In the genomic region with DNA sequence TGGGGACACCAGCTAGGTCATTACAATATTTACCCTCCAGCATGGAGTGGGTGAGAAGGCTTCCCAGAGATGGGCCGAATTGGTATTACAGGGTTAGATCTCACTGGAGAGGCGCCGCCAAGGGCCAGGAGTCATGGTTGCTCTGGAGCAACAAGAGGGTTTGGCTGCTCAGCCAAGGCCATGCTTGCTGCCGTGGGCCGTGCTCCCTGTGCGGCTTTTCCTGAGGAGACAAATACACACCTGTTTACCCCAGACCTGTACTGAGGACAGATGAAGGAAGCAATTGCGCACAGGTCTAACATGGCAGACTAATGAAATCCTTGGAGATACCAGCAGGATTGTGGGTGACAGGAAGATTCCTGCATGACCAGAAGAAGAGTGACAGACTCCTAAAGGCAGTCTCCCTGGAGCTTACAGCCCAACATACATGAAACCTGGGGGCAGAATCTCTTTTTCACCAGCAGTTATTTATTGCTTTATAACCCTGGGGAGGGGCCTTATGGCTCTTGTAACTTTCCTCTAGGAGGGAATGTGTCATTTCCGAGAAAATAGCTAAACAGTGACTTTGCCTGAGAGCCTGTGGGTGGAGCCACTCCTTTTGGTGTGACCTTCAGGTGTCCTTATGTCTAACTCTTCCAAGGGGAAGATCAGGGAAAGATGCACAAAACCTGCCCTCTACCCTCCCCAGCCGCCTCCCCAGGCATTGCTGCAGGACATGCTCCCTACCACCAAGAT, we compare ENCODE assay signal across 41 mouse cellular contexts. TPM values are rescaled to one million over a fixed set of nuclear protein-coding genes. Genes with fewer than 3 reads are reported as not detected.
DNase-seq lines count a peak whose midpoint lies in the region; ATAC-seq lines count a peak whose summit lies in the region.
"Had no signal": no experiment of that assay in that cellular context is flagged by ENCODE, and none has a peak within 500 bp of the region (broad histone marks: within the 10 kb centered on the region; RNA-seq: fewer than 3 reads in every experiment).

No protein-coding gene starts in this region.

- no peaks in the 10 kb centered on the region for H3K4me1 ChIP-seq in forebrain, embryonic 11.5 days (replicated peaks; ENCODE audit: control insufficient read depth, insufficient read depth, low read length)
- no peaks in the 10 kb centered on the region for H3K4me1 ChIP-seq in forebrain, embryonic 15.5 days
- H3K4me1 ChIP-seq in midbrain, embryonic 11.5 days (ENCODE audit: control insufficient read depth, insufficient read depth, low read length): no peaks in the 10 kb centered on the region
- H3K4me1 ChIP-seq in midbrain, embryonic 14.5 days (ENCODE audit: control insufficient read depth, insufficient read depth, low read length): no peaks in the 10 kb centered on the region
- no peaks in the 10 kb centered on the region for H3K4me1 ChIP-seq in intestine, embryonic 14.5 days (replicated peaks; ENCODE audit: control insufficient read depth, insufficient read depth, low read length)
- no peaks in the 10 kb centered on the region for H3K4me1 ChIP-seq in midbrain, embryonic 13.5 days (replicated peaks)
- H3K4me1 ChIP-seq: forebrain, embryonic 12.5 days; heart, embryonic 15.5 days; hindbrain, embryonic 12.5 days; limb, embryonic 10.5 days; limb, embryonic 15.5 days; liver, embryonic 13.5 days had no signal

- H3K9me3 ChIP-seq in forebrain, embryonic 11.5 days (ENCODE audit: control insufficient read depth, low read length): no peaks in the 10 kb centered on the region
- H3K9me3 ChIP-seq in forebrain, embryonic 15.5 days: no peaks in the 10 kb centered on the region
- H3K9me3 ChIP-seq in midbrain, embryonic 11.5 days (ENCODE audit: control insufficient read depth, low read length): no peaks in the 10 kb centered on the region
- no peaks in the 10 kb centered on the region for H3K9me3 ChIP-seq in midbrain, embryonic 14.5 days (ENCODE audit: control insufficient read depth, low read length)
- H3K9me3 ChIP-seq in intestine, embryonic 14.5 days (ENCODE audit: control insufficient read depth, low read length): no peaks in the 10 kb centered on the region
- no peaks in the 10 kb centered on the region for H3K9me3 ChIP-seq in midbrain, embryonic 13.5 days
- H3K9me3 ChIP-seq: forebrain, embryonic 12.5 days; G1E; heart, embryonic 10.5 days; heart, embryonic 15.5 days; hindbrain, embryonic 12.5 days; limb, embryonic 10.5 days; limb, embryonic 15.5 days; liver, embryonic 13.5 days; megakaryocyte, embryonic 14.5 days had no signal

- no peak overlapping the region for H3K9ac ChIP-seq in forebrain, embryonic 11.5 days (ENCODE audit: low read length)
- H3K9ac ChIP-seq in forebrain, embryonic 15.5 days (replicated peaks): no peak overlapping the region
- no peak overlapping the region for H3K9ac ChIP-seq in midbrain, embryonic 11.5 days (ENCODE audit: low read length)
- H3K9ac ChIP-seq in midbrain, embryonic 14.5 days (replicated peaks; ENCODE audit: low read length): no peak overlapping the region
- no peak overlapping the region for H3K9ac ChIP-seq in intestine, embryonic 14.5 days (ENCODE audit: low read length)
- no peak overlapping the region for H3K9ac ChIP-seq in midbrain, embryonic 13.5 days (replicated peaks)
- H3K9ac ChIP-seq: forebrain, embryonic 12.5 days; heart, embryonic 15.5 days; hindbrain, embryonic 12.5 days; limb, embryonic 15.5 days; liver, embryonic 13.5 days had no signal

- H3K27ac ChIP-seq in forebrain, embryonic 11.5 days (ENCODE audit: low read depth, low read length): no peak overlapping the region
- H3K27ac ChIP-seq in forebrain, embryonic 15.5 days (replicated peaks): no peak overlapping the region
- H3K27ac ChIP-seq in midbrain, embryonic 11.5 days (ENCODE audit: low read depth, low read length): no peak overlapping the region
- H3K27ac ChIP-seq in midbrain, embryonic 14.5 days (replicated peaks; ENCODE audit: low read depth, low read length): no peak overlapping the region
- 0 out of 2 replicates have a peak overlapping the region, but pooled peaks have one; percentile 2 for H3K27ac ChIP-seq in intestine, embryonic 14.5 days (ENCODE audit: low read depth)
- H3K27ac ChIP-seq in midbrain, embryonic 13.5 days: no peak overlapping the region
- H3K27ac ChIP-seq: forebrain, embryonic 12.5 days; heart, embryonic 10.5 days; heart, embryonic 15.5 days; hindbrain, embryonic 12.5 days; hindbrain, postnatal 0 days; limb, embryonic 10.5 days; limb, embryonic 15.5 days; liver, embryonic 13.5 days had no signal

- H3K36me3 ChIP-seq in forebrain, embryonic 11.5 days (ENCODE audit: control insufficient read depth, insufficient read depth, low read length): peaks cover under 1% of the 10 kb centered on the region; the same call in 1 of the 2 replicates
- no peaks in the 10 kb centered on the region; the same call in 1 of the 2 replicates for H3K36me3 ChIP-seq in forebrain, embryonic 15.5 days
- peaks cover 17% of the 10 kb centered on the region for H3K36me3 ChIP-seq in midbrain, embryonic 11.5 days (ENCODE audit: control insufficient read depth, insufficient read depth, low read length)
- no peaks in the 10 kb centered on the region for H3K36me3 ChIP-seq in midbrain, embryonic 14.5 days (ENCODE audit: control insufficient read depth, insufficient read depth, low read length)
- peaks cover 25% of the 10 kb centered on the region for H3K36me3 ChIP-seq in intestine, embryonic 14.5 days (ENCODE audit: control insufficient read depth, insufficient read depth, low read length)
- H3K36me3 ChIP-seq in midbrain, embryonic 13.5 days: peaks cover 22% of the 10 kb centered on the region
- H3K36me3 ChIP-seq: heart, embryonic 15.5 days had no signal

- DNase-seq in forebrain, embryonic 11.5 days (ENCODE audit: low spot score): peak; percentile 50
- DNase-seq in midbrain, embryonic 11.5 days (ENCODE audit: low spot score, missing footprints): peak; percentile 19
- no peak for DNase-seq in midbrain, embryonic 14.5 days
- DNase-seq in intestine, embryonic 14.5 days (ENCODE audit: low spot score): peak; percentile 61
- DNase-seq in heart, postnatal 36 days: no peak
- no peak for DNase-seq in right cerebral cortex, postnatal 14 days
- DNase-seq: cerebellum, adult 11-12 months; cerebellum, postnatal 10 days; gastrocnemius, postnatal 14 days; kidney, adult 9 months; layer of hippocampus, postnatal 36 days; liver, embryonic 13.5 days; lung, adult 18-20 months; lung, postnatal 4 days; spleen, adult 18-20 months; thymus, postnatal 14 days had no signal

- H3K4me2 ChIP-seq in forebrain, embryonic 11.5 days (ENCODE audit: low read depth, low read length, severe bottlenecking): no peak overlapping the region
- no peak overlapping the region for H3K4me2 ChIP-seq in forebrain, embryonic 15.5 days (replicated peaks)
- no peak overlapping the region for H3K4me2 ChIP-seq in midbrain, embryonic 11.5 days
- no peak overlapping the region for H3K4me2 ChIP-seq in midbrain, embryonic 14.5 days (ENCODE audit: low read length)
- H3K4me2 ChIP-seq in intestine, embryonic 14.5 days (ENCODE audit: low read length): no peak overlapping the region
- H3K4me2 ChIP-seq in midbrain, embryonic 13.5 days (replicated peaks): no peak overlapping the region
- H3K4me2 ChIP-seq: forebrain, embryonic 12.5 days; heart, embryonic 15.5 days; hindbrain, embryonic 12.5 days; limb, embryonic 15.5 days; liver, embryonic 13.5 days had no signal

- H3K27me3 ChIP-seq in forebrain, embryonic 11.5 days (ENCODE audit: control insufficient read depth, insufficient read depth, low read length): no peaks in the 10 kb centered on the region
- H3K27me3 ChIP-seq in forebrain, embryonic 15.5 days: no peaks in the 10 kb centered on the region
- H3K27me3 ChIP-seq in midbrain, embryonic 11.5 days (ENCODE audit: control insufficient read depth, insufficient read depth, low read length): no peaks in the 10 kb centered on the region
- no peaks in the 10 kb centered on the region for H3K27me3 ChIP-seq in midbrain, embryonic 14.5 days (ENCODE audit: control insufficient read depth, insufficient read depth, low read length)
- no peaks in the 10 kb centered on the region for H3K27me3 ChIP-seq in intestine, embryonic 14.5 days (replicated peaks; ENCODE audit: control insufficient read depth, insufficient read depth, low read length)
- no peaks in the 10 kb centered on the region for H3K27me3 ChIP-seq in midbrain, embryonic 13.5 days
- H3K27me3 ChIP-seq: forebrain, embryonic 12.5 days; heart, embryonic 15.5 days; hindbrain, embryonic 12.5 days; limb, embryonic 15.5 days; liver, embryonic 13.5 days; megakaryocyte, embryonic 14.5 days; Patski had no signal

- intact Hi-C loops in heart, postnatal 36 days (cut with DNase I): no loop called here

- no peak overlapping the region for H3K4me3 ChIP-seq in forebrain, embryonic 11.5 days (ENCODE audit: low read depth, low read length)
- no peak overlapping the region for H3K4me3 ChIP-seq in forebrain, embryonic 15.5 days
- no peak overlapping the region for H3K4me3 ChIP-seq in midbrain, embryonic 11.5 days (ENCODE audit: low read depth, low read length)
- no peak overlapping the region for H3K4me3 ChIP-seq in midbrain, embryonic 14.5 days (replicated peaks; ENCODE audit: low read depth, low read length)
- no peak overlapping the region for H3K4me3 ChIP-seq in intestine, embryonic 14.5 days (ENCODE audit: low read depth, low read length)
- H3K4me3 ChIP-seq in midbrain, embryonic 13.5 days (replicated peaks): no peak overlapping the region
- H3K4me3 ChIP-seq: erythroblast, embryonic 14.5 days; forebrain, embryonic 12.5 days; heart, embryonic 10.5 days; heart, embryonic 15.5 days; hindbrain, embryonic 12.5 days; limb, embryonic 10.5 days; limb, embryonic 15.5 days; liver, embryonic 13.5 days; megakaryocyte, embryonic 14.5 days had no signal

- 92% methylated on average over 9 of the region's 9 CpGs for WGBS in forebrain, embryonic 11.5 days
- 94% methylated on average over 9 of the region's 9 CpGs for WGBS in forebrain, embryonic 15.5 days
- 94% methylated on average over 9 of the region's 9 CpGs for WGBS in midbrain, embryonic 11.5 days
- 97% methylated on average over 9 of the region's 9 CpGs for WGBS in midbrain, embryonic 14.5 days
- WGBS in intestine, embryonic 14.5 days: 76% methylated on average over 9 of the region's 9 CpGs
- WGBS in midbrain, embryonic 13.5 days: 93% methylated on average over 9 of the region's 9 CpGs

- no peak for ATAC-seq in forebrain, embryonic 11.5 days (replicated peaks; ENCODE audit: low FRiP score)
- no peak for ATAC-seq in forebrain, embryonic 15.5 days (replicated peaks)
- ATAC-seq in midbrain, embryonic 11.5 days (ENCODE audit: low FRiP score): no peak
- ATAC-seq in midbrain, embryonic 14.5 days (ENCODE audit: low FRiP score, low TSS enrichment): no peak
- peak; percentile 69 for ATAC-seq in intestine, embryonic 14.5 days (replicated peaks; ENCODE audit: low FRiP score, low TSS enrichment, low read depth)
- no peak for ATAC-seq in midbrain, embryonic 13.5 days
- ATAC-seq: hindbrain, postnatal 0 days; lung, postnatal 0 days; midbrain, embryonic 16.5 days; Patski had no signal

RNA-seq across cellular contexts. Expression of a gene that starts 14.5 kb away (rescaled TPM):
- 0.35 TPM in 1 of 2 replicates, not detected in the other for polyA plus RNA-seq in forebrain, embryonic 11.5 days (2014; fragmentation: Nextera tagmentation; extraction: Ambion mirVana)
- not detected in 2 replicates for polyA plus RNA-seq in forebrain, embryonic 15.5 days (2015; fragmentation: Nextera tagmentation; extraction: Ambion mirVana)
- not detected in 2 replicates for polyA plus RNA-seq in midbrain, embryonic 11.5 days (2014; fragmentation: Nextera tagmentation; extraction: Ambion mirVana)
- not detected in 2 replicates for polyA plus RNA-seq in midbrain, embryonic 14.5 days (2014; fragmentation: Nextera tagmentation; extraction: Ambion mirVana)
- polyA plus RNA-seq in intestine, embryonic 14.5 days (2014; fragmentation: Nextera tagmentation; extraction: Ambion mirVana): not detected in 2 replicates
- not detected for total RNA-seq in heart, postnatal 36 days (2021)
- polyA plus RNA-seq in midbrain, embryonic 13.5 days (2015; fragmentation: Nextera tagmentation; extraction: Ambion mirVana): not detected in 2 replicates
- total RNA-seq: adrenal gland, adult 18-20 months; gastrocnemius, postnatal 14 days; granulocyte monocyte progenitor cell, adult 5-6 weeks; heart, postnatal 25 days; hindbrain, postnatal 0 days; layer of hippocampus, postnatal 36 days; left cerebral cortex, postnatal 10 days; neutrophil, adult 5-6 weeks had no signal
- polyA plus RNA-seq: cortical plate, adult 2 months; embryonic facial prominence, embryonic 14.5 days; erythroblast, embryonic 14.5 days; forebrain, embryonic 12.5 days; G1E; heart, embryonic 10.5 days; heart, embryonic 15.5 days; hindbrain, embryonic 12.5 days; hindbrain, postnatal 0 days; large intestine, adult 2 months; limb, embryonic 10.5 days; limb, embryonic 15.5 days; liver, embryonic 13.5 days; midbrain, embryonic 16.5 days; Patski; stomach, embryonic 16.5 days; urinary bladder, adult 2 months had no signal

RNA-seq across cellular contexts. Expression of a gene that starts 18.7 kb away (rescaled TPM):
- polyA plus RNA-seq in forebrain, embryonic 11.5 days (2014; fragmentation: Nextera tagmentation; extraction: Ambion mirVana): 54.3 and 60.4 TPM in 2 replicates
- polyA plus RNA-seq in forebrain, embryonic 15.5 days (2015; fragmentation: Nextera tagmentation; extraction: Ambion mirVana): 11.8 and 14.3 TPM in 2 replicates
- polyA plus RNA-seq in midbrain, embryonic 11.5 days (2014; fragmentation: Nextera tagmentation; extraction: Ambion mirVana): 25.7 and 29.8 TPM in 2 replicates
- polyA plus RNA-seq in midbrain, embryonic 14.5 days (2014; fragmentation: Nextera tagmentation; extraction: Ambion mirVana): 2.4 and 4.2 TPM in 2 replicates
- 26.4 and 27.7 TPM in 2 replicates for polyA plus RNA-seq in intestine, embryonic 14.5 days (2014; fragmentation: Nextera tagmentation; extraction: Ambion mirVana)
- under 1 TPM; 0.16 to 0.89 TPM for total RNA-seq in heart, postnatal 36 days (2021)
- 10.8 and 12.4 TPM in 2 replicates for polyA plus RNA-seq in midbrain, embryonic 13.5 days (2015; fragmentation: Nextera tagmentation; extraction: Ambion mirVana)

RNA-seq across cellular contexts. Expression of a gene that starts 56.0 kb away (rescaled TPM):
- polyA plus RNA-seq in forebrain, embryonic 11.5 days (2014; fragmentation: Nextera tagmentation; extraction: Ambion mirVana): 52.7 and 58.7 TPM in 2 replicates
- polyA plus RNA-seq in forebrain, embryonic 15.5 days (2015; fragmentation: Nextera tagmentation; extraction: Ambion mirVana): 38.4 and 40.2 TPM in 2 replicates
- polyA plus RNA-seq in midbrain, embryonic 11.5 days (2014; fragmentation: Nextera tagmentation; extraction: Ambion mirVana): 58.6 and 61.3 TPM in 2 replicates
- 34.0 and 50.2 TPM in 2 replicates for polyA plus RNA-seq in midbrain, embryonic 14.5 days (2014; fragmentation: Nextera tagmentation; extraction: Ambion mirVana)
- polyA plus RNA-seq in intestine, embryonic 14.5 days (2014; fragmentation: Nextera tagmentation; extraction: Ambion mirVana): 45.6 and 54.3 TPM in 2 replicates
- total RNA-seq in heart, postnatal 36 days (2021): 10 to 100 TPM; 21.0 to 22.2 TPM
- 47.0 and 48.5 TPM in 2 replicates for polyA plus RNA-seq in midbrain, embryonic 13.5 days (2015; fragmentation: Nextera tagmentation; extraction: Ambion mirVana)

Comparison
In these comparisons a context has a peak if more than half of its experiments do, and no peak if none do; other contexts are left out.
1. DNase-seq: peak in forebrain, embryonic 11.5 days (single experiment), midbrain, embryonic 11.5 days (single experiment) and intestine, embryonic 14.5 days (single experiment); none in midbrain, embryonic 14.5 days (single experiment), heart, postnatal 36 days (0 of 2) and right cerebral cortex, postnatal 14 days (single experiment).